Mouse (Mus musculus) right cerebral cortex, postnatal 36 days (tissue): ENCODE data around the gene Nf1.
A peak's percentile ranks its signal among the peaks of the same experiment; 100 is the strongest.

ENCODE experiments used
- DNase-seq, 2 experiments: peaks; one replicate each; pipeline ENCODE4 v3.0.0; 2022; ENCODE audit warnings: low spot score in 2 of 2, mixed read lengths in 1 of 2

Gene Nf1

GRCm38 (mm10) chr11:79460756-79461450, 121.4 kb downstream of the Nf1 start:
- DNase-seq, result no peak

GRCm38 (mm10) chr11:79468097-79468496, 128.6 kb downstream of the Nf1 start:
- no peak for DNase-seq

- no peak for DNase-seq
Measured at GRCm38 (mm10) chr11:79483392-79483791, 143.9 kb downstream of the Nf1 start.

- no peak for DNase-seq
Measured at GRCm38 (mm10) chr11:79483876-79484528, 144.5 kb downstream of the Nf1 start.

GRCm38 (mm10) chr11:79484721-79485120, 145.2 kb downstream of the Nf1 start:
- no peak for DNase-seq

- no peak for DNase-seq
Measured at GRCm38 (mm10) chr11:79494976-79495800, 155.7 kb downstream of the Nf1 start.

- DNase-seq, result no peak
Measured at GRCm38 (mm10) chr11:79502917-79503316, 163.4 kb downstream of the Nf1 start.

GRCm38 (mm10) chr11:79503845-79504244, 164.4 kb downstream of the Nf1 start, which contains the start of gene Omg:
Gene Omg, minus strand, starts transcription at chr11:79504084.
- peak; percentile 62 to 66 for DNase-seq

- DNase-seq, result no peak
Measured at GRCm38 (mm10) chr11:79504506-79504905, 165.0 kb downstream of the Nf1 start.

GRCm38 (mm10) chr11:79511970-79512369, 172.5 kb downstream of the Nf1 start:
- no peak for DNase-seq

- no peak for DNase-seq
Measured at GRCm38 (mm10) chr11:79515331-79515730, 175.8 kb downstream of the Nf1 start.

- no peak for DNase-seq
Measured at GRCm38 (mm10) chr11:79515798-79516197, 176.3 kb downstream of the Nf1 start.

GRCm38 (mm10) chr11:79519299-79519698, 179.8 kb downstream of the Nf1 start:
- no peak for DNase-seq

GRCm38 (mm10) chr11:79519878-79520291, 180.4 kb downstream of the Nf1 start:
- peak in 1 of 2 experiments; percentile 50 for DNase-seq

GRCm38 (mm10) chr11:79520772-79521171, 181.3 kb downstream of the Nf1 start:
- no peak for DNase-seq

- no peak for DNase-seq
Measured at GRCm38 (mm10) chr11:79521930-79522329, 182.4 kb downstream of the Nf1 start.

GRCm38 (mm10) chr11:79522944-79523343, 183.5 kb downstream of the Nf1 start:
- no peak for DNase-seq

- DNase-seq, result no peak
Measured at GRCm38 (mm10) chr11:79523560-79524309, 184.2 kb downstream of the Nf1 start, which contains the start of gene Evi2b. Gene Evi2b, minus strand, starts transcription at chr11:79523762.

- no peak for DNase-seq
Measured at GRCm38 (mm10) chr11:79524310-79524575, 184.8 kb downstream of the Nf1 start.

- no peak for DNase-seq
Measured at GRCm38 (mm10) chr11:79526549-79526948, 187.1 kb downstream of the Nf1 start.

- no peak for DNase-seq
Measured at GRCm38 (mm10) chr11:79527015-79527738, 187.7 kb downstream of the Nf1 start.
